ENCODE assay signal across 1 mouse cellular context in genomic region chr17:91466822-91467221, GRCm38 (mm10).
TF ChIP-seq lines count a peak whose summit lies in the region.

No protein-coding gene starts in this region.

TF ChIP-seq in MEL, 35 proteins besides CTCF, POLR2A, EP300 and RAD21 (continued from another document):
- TF ChIP-seq KAT2A (conservative IDR thresholded peaks at IDR 0.05; ENCODE audit: low read depth, low read length) (no peak), MAZ (IDR thresholded peaks at IDR 0.05; ENCODE audit: low read depth, low read length) (no peak), ZKSCAN1 (IDR thresholded peaks at IDR 0.05; ENCODE audit: low read depth, low read length) (no peak)
